Mouse (Mus musculus) fibroblast of lung, adult 2 months (primary cell): ENCODE results near the gene Plcb2.

Experiments
- DNase-seq: peaks from one replicate; pipeline ENCODE4 v3.0.0-alpha.2; 2011; ENCODE audit warnings: low read depth

Gene Plcb2

GRCm38 (mm10) chr2:118716677-118717076 lies 11.6 kb downstream of the Plcb2 start:
- DNase-seq = no peak

GRCm38 (mm10) chr2:118714230-118714629 lies 14.0 kb downstream of the Plcb2 start:
- DNase-seq = no peak

GRCm38 (mm10) chr2:118713631-118714030 lies 14.6 kb downstream of the Plcb2 start:
- no peak for DNase-seq

- DNase-seq = no peak
Observed at GRCm38 (mm10) chr2:118711038-118711494, 17.2 kb downstream of the Plcb2 start.

- no peak for DNase-seq
Observed at GRCm38 (mm10) chr2:118709655-118710221, 18.5 kb downstream of the Plcb2 start.

GRCm38 (mm10) chr2:118708472-118708871 lies 19.8 kb downstream of the Plcb2 start:
- DNase-seq = no peak

GRCm38 (mm10) chr2:118706436-118706835 lies 21.8 kb downstream of the Plcb2 start:
- DNase-seq = no peak

- DNase-seq = no peak
Observed at GRCm38 (mm10) chr2:118703913-118704730, 24.1 kb downstream of the Plcb2 start, which contains the start of gene Ankrd63. Ankrd63 (minus strand) TSS chr2:118703963.

- DNase-seq = no peak
Observed at GRCm38 (mm10) chr2:118702883-118703761, 25.1 kb downstream of the Plcb2 start.

GRCm38 (mm10) chr2:118701971-118702882 lies 26.0 kb downstream of the Plcb2 start:
- no peak for DNase-seq

GRCm38 (mm10) chr2:118701161-118701560 lies 27.1 kb downstream of the Plcb2 start:
- no peak for DNase-seq

- no peak for DNase-seq
Observed at GRCm38 (mm10) chr2:118700179-118701062, 27.8 kb downstream of the Plcb2 start.

GRCm38 (mm10) chr2:118697955-118698354 lies 30.3 kb downstream of the Plcb2 start:
- peak; percentile 54 for DNase-seq

GRCm38 (mm10) chr2:118697311-118697877 lies 30.8 kb downstream of the Plcb2 start:
- no peak for DNase-seq

- DNase-seq = no peak
Observed at GRCm38 (mm10) chr2:118696451-118697308, 31.6 kb downstream of the Plcb2 start.

GRCm38 (mm10) chr2:118695677-118696232 lies 32.5 kb downstream of the Plcb2 start:
- no peak for DNase-seq

GRCm38 (mm10) chr2:118693370-118693966 lies 34.8 kb downstream of the Plcb2 start:
- DNase-seq = no peak

- DNase-seq = no peak
Observed at GRCm38 (mm10) chr2:118689875-118690274, 38.4 kb downstream of the Plcb2 start.
